Mouse (Mus musculus): ENCODE data around the gene Rnf167.
A peak's percentile ranks its signal among the peaks of the same experiment; 100 is the strongest.

Rnf167 gene

DNA sequence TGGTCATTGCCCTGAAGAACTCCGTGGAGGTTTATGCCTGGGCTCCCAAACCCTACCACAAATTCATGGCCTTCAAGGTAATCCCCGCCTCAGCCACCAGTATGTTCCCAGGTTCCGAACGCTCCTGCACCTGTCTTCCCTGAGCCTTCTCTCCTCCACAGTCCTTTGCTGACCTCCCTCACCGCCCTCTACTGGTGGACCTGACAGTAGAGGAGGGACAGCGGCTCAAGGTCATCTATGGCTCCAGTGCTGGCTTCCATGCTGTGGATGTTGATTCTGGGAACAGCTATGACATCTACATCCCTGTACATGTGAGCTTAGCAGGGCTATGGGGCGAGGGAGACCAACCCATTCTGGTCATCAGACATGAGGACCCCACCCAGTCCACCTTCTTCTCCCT lies 34.5 kb upstream of the Rnf167 start:
- Histone ChIP-seq H3K4me1 (replicated peaks; ENCODE audit: low read depth, low read length) (peaks cover 65% of the 10 kb centered on the region), H3K9me3 (ENCODE audit: low read length) (no peaks in the 10 kb centered on the region)
- TF ChIP-seq NANOG (IDR thresholded peaks at IDR 0.05; ENCODE audit: borderline replicate concordance, low read length) (no peak), POU5F1 (IDR thresholded peaks at IDR 0.05; ENCODE audit: borderline replicate concordance, low read length) (no peak), CTCF (conservative IDR thresholded peaks at IDR 0.05; ENCODE audit: low read length) (no peak)

DNA sequence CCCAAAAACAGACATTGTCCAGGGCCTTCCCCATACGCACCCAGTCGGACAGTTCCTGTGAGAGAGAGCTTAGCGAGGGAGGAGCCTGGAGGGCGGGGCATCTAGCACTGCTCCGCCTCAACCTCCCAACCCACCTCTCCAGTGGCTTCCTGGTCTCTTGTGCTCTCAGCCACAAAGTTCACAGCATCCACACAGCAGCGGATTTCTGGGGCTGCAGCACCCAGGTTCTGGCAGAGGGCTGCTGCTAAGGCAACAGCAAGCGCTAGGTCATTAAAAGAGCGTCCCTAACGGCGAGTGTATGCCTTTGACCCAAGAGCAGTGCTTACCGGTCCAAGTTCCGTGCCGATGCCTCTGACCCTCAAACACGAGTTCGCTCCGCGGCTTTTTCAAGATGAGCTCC lies 32.0 kb upstream of the Rnf167 start:
- Histone ChIP-seq H3K4me3 (replicated peaks; ENCODE audit: low read length) (peak overlapping the region; percentile 80), H3K4me1 (replicated peaks; ENCODE audit: low read depth, low read length) (peaks cover 50% of the 10 kb centered on the region), H3K9me3 (ENCODE audit: low read length) (no peaks in the 10 kb centered on the region), H3K36me3 (ENCODE audit: insufficient read depth, low read length) (peaks cover 29% of the 10 kb centered on the region), H3K27me3 (ENCODE audit: insufficient read depth, low read length) (peaks cover 40% of the 10 kb centered on the region)
- TF ChIP-seq CTCF (conservative IDR thresholded peaks at IDR 0.05; ENCODE audit: low read length) (no peak), POU5F1 (IDR thresholded peaks at IDR 0.05; ENCODE audit: borderline replicate concordance, low read length) (no peak), NANOG (IDR thresholded peaks at IDR 0.05; ENCODE audit: borderline replicate concordance, low read length) (no peak)

More for the DNA sequence above, 34.5 kb upstream of the Rnf167 start:
- Histone ChIP-seq H3K4me3 (replicated peaks; ENCODE audit: low read length) (no peak overlapping the region), H3K36me3 (ENCODE audit: insufficient read depth, low read length) (peaks cover 51% of the 10 kb centered on the region), H3K27me3 (ENCODE audit: insufficient read depth, low read length) (peaks cover 23% of the 10 kb centered on the region)

DNA sequence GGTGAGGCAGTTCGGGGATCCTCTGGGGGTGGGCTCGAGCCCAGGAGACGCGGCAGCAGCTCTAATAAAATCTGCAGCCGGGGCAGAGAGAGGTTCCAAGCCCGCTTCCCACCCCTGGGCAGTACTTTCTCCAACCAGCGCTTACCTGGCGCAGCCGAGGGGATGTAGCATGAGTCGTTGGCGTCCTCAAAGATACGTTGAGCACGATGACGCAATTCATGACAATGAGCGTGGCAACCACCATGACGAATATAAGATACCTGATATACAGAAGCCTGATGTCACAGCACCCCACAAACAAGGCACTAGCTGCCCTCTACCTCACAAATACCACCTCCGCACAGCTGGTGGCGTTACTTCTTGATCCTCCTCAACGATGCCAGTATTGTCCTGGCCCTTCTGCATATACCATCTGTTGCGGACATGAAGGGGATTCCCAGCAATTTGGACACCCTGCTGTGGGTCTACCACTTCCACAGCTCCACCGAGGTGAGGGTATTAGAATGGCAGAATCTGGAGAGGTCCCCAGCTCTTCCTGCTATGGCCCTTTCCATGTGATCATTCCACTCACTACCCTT lies 31.4 kb upstream of the Rnf167 start, which contains the start of gene 4930544D05Rik:
4930544D05Rik (plus strand) TSS at position 333 of the 578 bp plus-strand sequence.
- Histone ChIP-seq H3K36me3 (ENCODE audit: insufficient read depth, low read length) (peaks cover 25% of the 10 kb centered on the region), H3K4me1 (replicated peaks; ENCODE audit: low read depth, low read length) (peaks cover 50% of the 10 kb centered on the region), H3K4me3 (replicated peaks; ENCODE audit: low read length) (peak within 1 kb of the TSS; percentile 80), H3K27me3 (ENCODE audit: insufficient read depth, low read length) (peaks cover 40% of the 10 kb centered on the region), H3K9me3 (ENCODE audit: low read length) (no peaks in the 10 kb centered on the region)
- no peak for TF ChIP-seq NANOG (IDR thresholded peaks at IDR 0.05; ENCODE audit: borderline replicate concordance, low read length)
- TF ChIP-seq CTCF (conservative IDR thresholded peaks at IDR 0.05; ENCODE audit: low read length) = no peak
- no peak for TF ChIP-seq POU5F1 (IDR thresholded peaks at IDR 0.05; ENCODE audit: borderline replicate concordance, low read length)

DNA sequence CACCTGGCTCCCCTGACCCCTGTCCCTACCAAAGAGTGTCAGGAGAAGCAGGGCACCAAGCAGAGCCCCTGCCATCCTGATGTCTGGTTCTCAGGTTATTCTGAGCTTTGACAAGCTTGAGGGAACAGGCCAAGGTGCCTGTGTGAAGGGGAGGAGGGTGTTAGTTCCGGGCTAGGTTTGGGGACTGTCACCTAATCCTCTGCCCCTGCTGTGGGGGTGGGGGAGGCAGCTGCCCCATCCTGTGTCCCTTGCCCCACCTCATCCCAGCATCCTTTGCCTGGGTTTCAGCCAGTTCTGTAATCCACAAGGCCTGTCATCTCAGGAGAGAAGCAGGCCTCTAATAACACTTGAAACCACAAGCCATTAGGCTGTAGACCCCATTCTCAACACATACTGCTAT lies 27.9 kb upstream of the Rnf167 start, which contains the start of gene Chrne:
Chrne (minus strand) TSS at position 116 of the 400 bp plus-strand sequence.
- no peak within 1 kb of the TSS for H3K4me3 ChIP-seq (replicated peaks; ENCODE audit: low read length)
- H3K36me3 ChIP-seq (ENCODE audit: insufficient read depth, low read length) = no peaks in the 10 kb centered on the region
- peaks cover 40% of the 10 kb centered on the region for H3K27me3 ChIP-seq (ENCODE audit: insufficient read depth, low read length)
- TF ChIP-seq POU5F1 (IDR thresholded peaks at IDR 0.05; ENCODE audit: borderline replicate concordance, low read length) (no peak), CTCF (conservative IDR thresholded peaks at IDR 0.05; ENCODE audit: low read length) (no peak), NANOG (IDR thresholded peaks at IDR 0.05; ENCODE audit: borderline replicate concordance, low read length) (no peak)
- no peaks in the 10 kb centered on the region for H3K9me3 ChIP-seq (ENCODE audit: low read length)
- peaks cover 65% of the 10 kb centered on the region for H3K4me1 ChIP-seq (replicated peaks; ENCODE audit: low read depth, low read length)

DNA sequence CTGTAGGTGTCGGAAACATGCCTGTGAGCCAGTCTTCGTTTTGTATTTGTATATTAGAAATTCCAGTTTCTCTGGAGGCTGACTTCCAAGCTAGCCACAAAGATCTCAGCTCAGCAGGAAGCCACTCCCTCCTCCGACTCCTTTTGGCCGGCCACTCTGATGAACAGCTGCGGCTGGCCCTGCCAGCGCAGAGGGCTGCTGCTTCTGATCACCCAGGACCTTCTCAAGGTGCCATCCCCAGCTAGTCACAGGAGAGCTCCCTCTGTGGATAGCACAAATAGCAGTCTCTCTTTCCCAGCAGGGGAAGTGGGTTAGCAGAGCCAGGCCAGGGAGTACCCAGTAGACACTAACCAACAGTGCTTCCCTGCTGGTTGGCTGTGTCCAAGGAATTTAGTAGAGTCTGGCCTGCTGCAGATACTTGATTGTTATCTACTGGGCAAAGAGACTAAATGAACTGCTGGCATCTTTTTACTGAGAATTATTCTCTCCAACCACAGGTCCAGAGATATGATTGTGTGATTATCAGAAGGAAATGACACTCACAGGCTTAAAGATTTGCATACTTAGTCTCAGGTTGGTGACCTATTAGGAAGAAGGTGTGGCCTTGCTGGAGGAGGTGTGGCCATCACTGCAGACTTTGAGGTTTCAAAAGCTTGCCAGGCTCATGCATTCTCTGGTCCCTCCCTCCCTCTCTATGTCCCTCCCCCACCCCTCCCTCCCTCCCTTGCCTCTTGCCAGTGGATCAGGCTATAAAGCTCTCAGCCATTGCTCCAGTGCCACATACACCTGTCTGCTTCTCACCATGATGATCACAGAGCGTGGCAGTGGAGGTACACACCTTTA lies 24.8 kb upstream of the Rnf167 start:
- Histone ChIP-seq H3K4me3 (replicated peaks; ENCODE audit: low read length) (no peak overlapping the region), H3K27me3 (ENCODE audit: insufficient read depth, low read length) (peaks cover 20% of the 10 kb centered on the region), H3K9me3 (ENCODE audit: low read length) (no peaks in the 10 kb centered on the region), H3K36me3 (ENCODE audit: insufficient read depth, low read length) (no peaks in the 10 kb centered on the region), H3K4me1 (replicated peaks; ENCODE audit: low read depth, low read length) (peaks cover 51% of the 10 kb centered on the region)
- TF ChIP-seq CTCF (conservative IDR thresholded peaks at IDR 0.05; ENCODE audit: low read length) = no peak
- TF ChIP-seq POU5F1 (IDR thresholded peaks at IDR 0.05; ENCODE audit: borderline replicate concordance, low read length) = no peak
- TF ChIP-seq NANOG (IDR thresholded peaks at IDR 0.05; ENCODE audit: borderline replicate concordance, low read length) = no peak

DNA sequence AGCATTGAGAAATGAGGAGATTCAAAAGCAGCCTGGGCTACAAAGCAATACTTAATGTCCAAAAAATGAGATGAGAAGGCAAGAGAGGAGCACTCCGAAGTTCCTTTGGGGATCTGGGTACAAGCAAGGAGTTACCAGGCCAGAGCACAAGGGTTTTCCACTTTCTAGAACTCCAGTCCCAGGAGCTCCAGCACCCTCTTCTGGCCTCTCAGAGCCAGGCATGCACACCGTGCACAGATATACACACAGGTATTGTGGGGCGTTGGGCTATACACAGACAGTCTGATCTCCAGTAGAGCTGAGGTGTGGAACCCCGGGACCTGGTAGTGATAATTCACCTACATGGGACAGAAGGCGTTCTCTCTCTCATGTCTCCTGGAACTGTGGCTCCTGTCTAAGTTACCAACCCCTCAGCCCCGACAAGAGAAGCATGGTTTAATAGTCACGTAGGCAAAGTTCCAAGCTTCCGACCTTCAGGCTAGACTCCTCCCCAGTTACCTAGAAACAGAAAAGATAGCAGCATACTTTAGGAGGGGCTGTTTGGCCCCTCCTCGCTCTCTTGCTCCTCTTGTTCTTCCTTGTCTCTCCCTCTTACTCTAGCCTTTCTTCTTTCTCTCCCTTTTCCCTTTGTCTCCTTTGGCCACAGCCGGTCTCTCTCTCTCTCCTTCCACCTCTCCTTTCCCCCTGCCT lies 23.8 kb upstream of the Rnf167 start:
- Histone ChIP-seq H3K27me3 (ENCODE audit: insufficient read depth, low read length) (peaks cover 10% of the 10 kb centered on the region), H3K4me3 (replicated peaks; ENCODE audit: low read length) (no peak overlapping the region; the same call in 1 of the 2 replicates), H3K4me1 (replicated peaks; ENCODE audit: low read depth, low read length) (peaks cover 42% of the 10 kb centered on the region), H3K36me3 (ENCODE audit: insufficient read depth, low read length) (no peaks in the 10 kb centered on the region), H3K9me3 (ENCODE audit: low read length) (no peaks in the 10 kb centered on the region)
- TF ChIP-seq CTCF (conservative IDR thresholded peaks at IDR 0.05; ENCODE audit: low read length) (peak; percentile 52), POU5F1 (IDR thresholded peaks at IDR 0.05; ENCODE audit: borderline replicate concordance, low read length) (no peak), NANOG (IDR thresholded peaks at IDR 0.05; ENCODE audit: borderline replicate concordance, low read length) (no peak)

DNA sequence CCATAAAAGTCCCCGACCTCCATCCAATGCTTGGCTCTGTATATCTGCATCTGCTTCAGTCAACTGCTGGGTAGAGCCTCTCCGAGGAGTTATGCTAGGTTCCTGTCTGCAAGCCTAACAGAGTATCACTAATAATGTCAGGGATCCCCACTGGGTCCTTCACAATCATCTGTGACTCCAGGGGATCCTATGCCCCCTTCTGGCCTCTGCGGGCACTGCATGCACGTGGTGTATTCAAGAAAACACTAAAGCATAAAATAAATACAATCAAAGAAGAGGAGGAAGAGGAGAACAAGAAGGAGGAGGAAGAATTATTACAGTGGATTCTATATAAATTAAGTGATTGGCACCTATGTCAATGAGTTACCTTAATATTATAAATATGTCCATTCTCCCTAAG lies 21.6 kb upstream of the Rnf167 start:
- TF ChIP-seq CTCF (conservative IDR thresholded peaks at IDR 0.05; ENCODE audit: low read length) (peak; percentile 92), POU5F1 (IDR thresholded peaks at IDR 0.05; ENCODE audit: borderline replicate concordance, low read length) (no peak)
- H3K27me3 ChIP-seq (ENCODE audit: insufficient read depth, low read length) = no peaks in the 10 kb centered on the region
- H3K4me1 ChIP-seq (replicated peaks; ENCODE audit: low read depth, low read length) = peaks cover 42% of the 10 kb centered on the region
- no peak overlapping the region for H3K4me3 ChIP-seq (replicated peaks; ENCODE audit: low read length)
- H3K36me3 ChIP-seq (ENCODE audit: insufficient read depth, low read length) = no peaks in the 10 kb centered on the region
- no peaks in the 10 kb centered on the region for H3K9me3 ChIP-seq (ENCODE audit: low read length)

DNA sequence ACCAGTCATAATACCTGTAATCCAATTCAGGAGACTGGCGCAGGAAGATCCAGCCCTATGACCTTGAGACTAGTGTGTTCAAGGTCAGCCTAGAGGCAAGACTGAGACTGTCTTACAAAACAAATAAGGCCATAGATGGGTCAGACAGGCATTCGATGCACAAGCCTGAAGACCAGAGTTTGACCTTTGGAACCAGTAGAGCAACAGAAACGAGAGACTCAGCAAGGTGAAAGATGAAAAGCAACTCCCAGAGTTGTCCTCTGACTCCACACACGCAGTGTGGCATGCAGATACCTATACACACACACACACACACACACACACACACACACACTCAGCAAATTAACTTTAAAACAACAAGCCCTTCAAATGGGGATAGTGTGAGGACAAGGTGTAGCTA lies 20.2 kb upstream of the Rnf167 start:
- H3K4me3 ChIP-seq (replicated peaks; ENCODE audit: low read length) = no peak overlapping the region
- H3K36me3 ChIP-seq (ENCODE audit: insufficient read depth, low read length) = no peaks in the 10 kb centered on the region
- no peaks in the 10 kb centered on the region for H3K9me3 ChIP-seq (ENCODE audit: low read length)
- H3K4me1 ChIP-seq (replicated peaks; ENCODE audit: low read depth, low read length) = peaks cover 38% of the 10 kb centered on the region
- TF ChIP-seq CTCF (conservative IDR thresholded peaks at IDR 0.05; ENCODE audit: low read length) (no peak), POU5F1 (IDR thresholded peaks at IDR 0.05; ENCODE audit: borderline replicate concordance, low read length) (no peak), NANOG (IDR thresholded peaks at IDR 0.05; ENCODE audit: borderline replicate concordance, low read length) (no peak)
- H3K27me3 ChIP-seq (ENCODE audit: insufficient read depth, low read length) = no peaks in the 10 kb centered on the region
